Mouse (Mus musculus) embryonic fibroblast, embryonic 13.5 days (primary cell): ENCODE measurements around the gene Gm20388.
"Not testable (repeated sequence)": the region's sequence is repeated elsewhere in the genome, so short reads cannot be mapped to it uniquely, and the experiment has no call there.

ENCODE experiments used
- CTCF ChIP-seq: IDR thresholded peaks from 2 replicates; pipeline ENCODE4 v1.5.1; 2011; ENCODE audit warnings: mild to moderate bottlenecking, control low read depth, low read length, moderate library complexity, borderline replicate concordance; ENCODE audit not compliant: insufficient read depth
- POLR2A ChIP-seq: IDR thresholded peaks from 2 replicates; pipeline ENCODE4 v1.6.1; 2011; ENCODE audit warnings: low read depth, mild to moderate bottlenecking, control low read depth, low read length, moderate library complexity

DNA sequence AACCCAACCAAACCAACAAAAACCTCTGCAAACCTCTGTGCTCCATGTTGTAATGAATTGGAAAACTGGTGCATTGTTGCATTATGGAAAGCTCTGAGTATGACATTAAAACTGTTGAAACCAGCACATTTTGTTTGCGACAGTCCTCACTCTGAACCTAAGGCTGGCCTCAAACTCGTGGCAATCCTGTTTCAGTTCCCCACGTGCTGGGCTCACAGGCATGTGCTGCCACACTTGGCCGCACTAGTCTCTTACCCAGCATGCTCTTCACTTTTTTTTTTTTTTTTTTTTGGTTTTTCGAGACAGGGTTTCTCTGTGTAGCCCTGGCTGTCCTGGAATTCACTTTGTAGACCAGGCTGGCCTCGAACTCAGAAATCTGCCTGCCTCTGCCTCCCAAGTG lies 3372.4 kb downstream of the Gm20388 start:
- TF ChIP-seq CTCF, POLR2A: not testable (repeated sequence)
